Comparison of ENCODE assay signal across 7 mouse cellular contexts in genomic region chr10:127618173-127618572, GRCm38 (mm10). TPM values are rescaled to one million over a fixed set of nuclear protein-coding genes. Genes with fewer than 3 reads are reported as not detected.
A peak's percentile ranks its signal among the peaks of the same experiment; 100 is the strongest.
DNase-seq lines count a peak whose midpoint lies in the region; ATAC-seq and TF ChIP-seq lines count a peak whose summit lies in the region.

No protein-coding gene starts in this region.

- ATAC-seq in limb, embryonic 12.5 days (ENCODE audit: insufficient number of reproducible peaks, insufficient read depth, low FRiP score, low TSS enrichment, low read depth), result no peak
- no peak for ATAC-seq in neural tube, embryonic 15.5 days (ENCODE audit: low FRiP score)

- 34% methylated on average over 6 of the region's 6 CpGs for WGBS in limb, embryonic 12.5 days
- WGBS in neural tube, embryonic 15.5 days, result 27% methylated on average over 6 of the region's 6 CpGs

- H3K4me3 ChIP-seq in embryonic fibroblast, embryonic 13.5 days (ENCODE audit: insufficient read depth, low read length), result peak overlapping the region; percentile 81
- H3K4me3 ChIP-seq in limb, embryonic 12.5 days (replicated peaks), result 0 out of 2 replicates have a peak overlapping the region, but pooled peaks have one; percentile 2
- peak overlapping the region; percentile 72 for H3K4me3 ChIP-seq in neural tube, embryonic 15.5 days (replicated peaks)

- peak; percentile 33 to 53 for DNase-seq in kidney, postnatal 4 days
- no peak for DNase-seq in kidney, adult 8-10 months
- DNase-seq in left cerebral cortex, postnatal 10 days (ENCODE audit: extremely low spot score in 1 of 2, low spot score in 2 of 2), result no peak
- no peak for DNase-seq in left cerebral cortex, postnatal 36 days (ENCODE audit: low spot score in 2 of 2)

- peak overlapping the region; percentile 93 for H3K4me2 ChIP-seq in limb, embryonic 12.5 days
- peak overlapping the region; percentile 98 for H3K4me2 ChIP-seq in neural tube, embryonic 15.5 days

- intact Hi-C loops in left cerebral cortex, postnatal 10 days (cut with DNase I), result no loop called here
- intact Hi-C loops in left cerebral cortex, postnatal 36 days (cut with DNase I), result no loop called here

- H3K9ac ChIP-seq in limb, embryonic 12.5 days (replicated peaks), result no peak overlapping the region
- H3K9ac ChIP-seq in neural tube, embryonic 15.5 days (replicated peaks), result peak overlapping the region; percentile 94

- H3K27ac ChIP-seq in embryonic fibroblast, embryonic 13.5 days (ENCODE audit: insufficient read depth, low read length), result peak overlapping the region; percentile 97
- H3K27ac ChIP-seq in limb, embryonic 12.5 days, result no peak overlapping the region
- H3K27ac ChIP-seq in neural tube, embryonic 15.5 days (replicated peaks), result 0 out of 2 replicates have a peak overlapping the region, but pooled peaks have one; percentile 9

- H3K4me1 ChIP-seq in embryonic fibroblast, embryonic 13.5 days (ENCODE audit: control insufficient read depth, insufficient read depth, low read length), result peaks cover 24% of the 10 kb centered on the region
- peaks cover 72% of the 10 kb centered on the region for H3K4me1 ChIP-seq in limb, embryonic 12.5 days (replicated peaks)
- H3K4me1 ChIP-seq in neural tube, embryonic 15.5 days, result peaks cover 77% of the 10 kb centered on the region

- TF ChIP-seq CTCF in embryonic fibroblast, embryonic 13.5 days (IDR thresholded peaks at IDR 0.05; ENCODE audit: borderline replicate concordance, insufficient read depth, low read length), result no peak

- H3K9me3 ChIP-seq in limb, embryonic 12.5 days, result no peaks in the 10 kb centered on the region
- no peaks in the 10 kb centered on the region for H3K9me3 ChIP-seq in neural tube, embryonic 15.5 days (replicated peaks)

- H3K27me3 ChIP-seq in limb, embryonic 12.5 days, result no peaks in the 10 kb centered on the region
- no peaks in the 10 kb centered on the region for H3K27me3 ChIP-seq in neural tube, embryonic 15.5 days (replicated peaks)

- peaks cover 7% of the 10 kb centered on the region; the same call in 1 of the 2 replicates for H3K36me3 ChIP-seq in limb, embryonic 12.5 days
- H3K36me3 ChIP-seq in neural tube, embryonic 15.5 days, result no peaks in the 10 kb centered on the region; the same call in 1 of the 2 replicates

- no peak for TF ChIP-seq POLR2A in embryonic fibroblast, embryonic 13.5 days (IDR thresholded peaks at IDR 0.05; ENCODE audit: low read depth, low read length)

RNA-seq across cellular contexts. Expression of gene Lrp1, which starts 2.8 kb away (rescaled TPM):
- polyA plus RNA-seq in embryonic fibroblast, embryonic 13.5 days (2011; ENCODE audit: insufficient read length, low read depth, missing spikeins), result 387 and 453 TPM in 2 replicates
- 87.6 and 94.7 TPM in 2 replicates for polyA plus RNA-seq in limb, embryonic 12.5 days (2016; fragmentation: Nextera tagmentation; extraction: Ambion mirVana)
- polyA plus RNA-seq in neural tube, embryonic 15.5 days (2015; fragmentation: Nextera tagmentation; extraction: Ambion mirVana), result 102 and 108 TPM in 2 replicates
- 100 to 1,000 TPM; 264 to 283 TPM for total RNA-seq in left cerebral cortex, postnatal 10 days (2021)
- total RNA-seq in left cerebral cortex, postnatal 36 days (2021), result 100 to 1,000 TPM; 285 to 320 TPM

RNA-seq across cellular contexts. Expression of gene Stat6, which starts 24.6 kb away (rescaled TPM):
- polyA plus RNA-seq in embryonic fibroblast, embryonic 13.5 days (2011; ENCODE audit: insufficient read length, low read depth, missing spikeins), result 55.1 and 55.8 TPM in 2 replicates
- polyA plus RNA-seq in limb, embryonic 12.5 days (2016; fragmentation: Nextera tagmentation; extraction: Ambion mirVana), result 8.7 and 12.1 TPM in 2 replicates
- polyA plus RNA-seq in neural tube, embryonic 15.5 days (2015; fragmentation: Nextera tagmentation; extraction: Ambion mirVana), result 5.0 and 11.5 TPM in 2 replicates
- total RNA-seq in left cerebral cortex, postnatal 10 days (2021), result 10 to 100 TPM in 1 of 2 experiments, 1 to 10 TPM in 1; 9.4 to 10.2 TPM
- 10 to 100 TPM in 1 of 2 experiments, 1 to 10 TPM in 1; 9.0 to 12.7 TPM for total RNA-seq in left cerebral cortex, postnatal 36 days (2021)

RNA-seq across cellular contexts. Expression of gene Nemp1, which starts 48.5 kb away (rescaled TPM):
- 8.5 and 10.6 TPM in 2 replicates for polyA plus RNA-seq in embryonic fibroblast, embryonic 13.5 days (2011; ENCODE audit: insufficient read length, low read depth, missing spikeins)
- polyA plus RNA-seq in limb, embryonic 12.5 days (2016; fragmentation: Nextera tagmentation; extraction: Ambion mirVana), result 12.6 and 13.5 TPM in 2 replicates
- 3.4 and 4.7 TPM in 2 replicates for polyA plus RNA-seq in neural tube, embryonic 15.5 days (2015; fragmentation: Nextera tagmentation; extraction: Ambion mirVana)
- 1 to 10 TPM; 3.4 to 4.4 TPM for total RNA-seq in left cerebral cortex, postnatal 10 days (2021)
- total RNA-seq in left cerebral cortex, postnatal 36 days (2021), result 1 to 10 TPM; 3.5 to 3.9 TPM

RNA-seq across cellular contexts. Expression of gene Nab2, which starts 50.2 kb away (rescaled TPM):
- polyA plus RNA-seq in embryonic fibroblast, embryonic 13.5 days (2011; ENCODE audit: insufficient read length, low read depth, missing spikeins), result 69.7 and 77.8 TPM in 2 replicates
- polyA plus RNA-seq in limb, embryonic 12.5 days (2016; fragmentation: Nextera tagmentation; extraction: Ambion mirVana), result 15.3 and 19.1 TPM in 2 replicates
- polyA plus RNA-seq in neural tube, embryonic 15.5 days (2015; fragmentation: Nextera tagmentation; extraction: Ambion mirVana), result 2.5 and 4.8 TPM in 2 replicates
- total RNA-seq in left cerebral cortex, postnatal 10 days (2021), result 10 to 100 TPM; 28.5 to 32.1 TPM
- total RNA-seq in left cerebral cortex, postnatal 36 days (2021), result 10 to 100 TPM; 39.7 to 40.5 TPM

Comparison
In these comparisons a context has a peak if more than half of its experiments do, and no peak if none do; other contexts are left out.
1. DNase-seq: peak in kidney, postnatal 4 days (2 of 2); none in kidney, adult 8-10 months (0 of 2), left cerebral cortex, postnatal 10 days (0 of 2) and left cerebral cortex, postnatal 36 days (0 of 2).
2. H3K4me3 ChIP-seq: peak in every context shown above with its lines; median percentile 81 in embryonic fibroblast, embryonic 13.5 days; 72 in neural tube, embryonic 15.5 days; 2 in limb, embryonic 12.5 days.